Mouse (Mus musculus) bone marrow macrophage, adult 2 months (primary cell): ENCODE measurements around the gene H2afy.

Experiments
- CTCF ChIP-seq: IDR thresholded peaks from 2 replicates; pipeline ENCODE4 v1.5.1; 2012; ENCODE audit warnings: low read depth, mild to moderate bottlenecking, low read length, moderate library complexity
- POLR2A ChIP-seq: IDR thresholded peaks from 2 replicates; pipeline ENCODE4 v1.6.1; 2012; ENCODE audit warnings: mild to moderate bottlenecking, low read depth, low read length, borderline replicate concordance

- no peak for TF ChIP-seq POLR2A
- no peak for TF ChIP-seq CTCF
Observed at GRCm38 (mm10) chr13:56092606-56093005, 43.6 kb downstream of the H2afy start.
